Mouse (Mus musculus) lung, adult 2 months (tissue): ENCODE results near the gene Cep97.

ENCODE experiments used
- CTCF ChIP-seq: fragments of 200-500 bp; IDR thresholded peaks from 2 replicates; pipeline ENCODE4 v1.5.1; 2011; ENCODE audit warnings: mild to moderate bottlenecking, low read length, control low read depth; ENCODE audit not compliant: insufficient read depth
- POLR2A ChIP-seq: fragments of 200-500 bp; IDR thresholded peaks from 2 replicates; pipeline ENCODE4 v1.6.1; 2011; ENCODE audit warnings: low read depth, mild to moderate bottlenecking, control low read depth, low read length, borderline replicate concordance; ENCODE audit errors: extremely low read depth

- TF ChIP-seq CTCF (no peak), POLR2A (no peak)
Observed at GRCm38 (mm10) chr16:55910208-55910793, 24.4 kb downstream of the Cep97 start.
